Mouse (Mus musculus): ENCODE results near the gene Eno3.

- TF ChIP-seq POLR2A (IDR thresholded peaks at IDR 0.05; ENCODE audit: insufficient read length, low read depth) (peak; percentile 22), MYOD1 (IDR thresholded peaks at IDR 0.05; ENCODE audit: control insufficient read depth in 1 of 3, insufficient read length in 2 of 3, low read depth in 2 of 3) (no peak), USF1 (IDR thresholded peaks at IDR 0.05; ENCODE audit: low read depth) (no peak), E2F4 (IDR thresholded peaks at IDR 0.05; ENCODE audit: insufficient read depth) (no peak), SRF (IDR thresholded peaks at IDR 0.05; ENCODE audit: control insufficient read depth, insufficient read length, low read depth) (peak; percentile 18), TCF3 (IDR thresholded peaks at IDR 0.05; ENCODE audit: insufficient read length, low read depth) (no peak), MYOG (IDR thresholded peaks at IDR 0.05; ENCODE audit: control insufficient read depth in 1 of 3, insufficient read depth in 1 of 3, insufficient read length in 2 of 3, low read depth in 2 of 3) (no peak), TCF12 (IDR thresholded peaks at IDR 0.05; ENCODE audit: insufficient read depth, poor library complexity, severe bottlenecking) (no peak), MAX (IDR thresholded peaks at IDR 0.05; ENCODE audit: low read depth) (no peak), REST (IDR thresholded peaks at IDR 0.05; ENCODE audit: insufficient read depth, insufficient read length) (no peak), CEBPB (IDR thresholded peaks at IDR 0.05; ENCODE audit: insufficient read depth, poor library complexity, severe bottlenecking) (no peak)
Observed at GRCm38 (mm10) chr11:70669582-70670345, 12.8 kb downstream of the Eno3 start.

Data from myocyte (in vitro differentiated cells).